Mouse (Mus musculus) adrenal gland, postnatal 25 days (tissue): ENCODE measurements around the gene Hadhb. TPM values are rescaled to one million over a fixed set of nuclear protein-coding genes. Genes with fewer than 3 reads are reported as not detected.

Experiments
- DNase-seq: peaks from one replicate; pipeline ENCODE4 v3.0.0; 2021; ENCODE audit warnings: mixed read lengths
- total RNA-seq: library from RNA; stranded (reverse); gene quantifications from 2 replicates; pipeline ENCODE4 v1.2.3, GENCODE M21; 2021

Hadhb gene
- total RNA-seq, 1 experiment from 2014 or later: 681 TPM

- DNase-seq: no peak
Observed at GRCm38 (mm10) chr5:30128680-30129079, 26.4 kb upstream of the Hadhb start.

GRCm38 (mm10) chr5:30131246-30131645 is 23.8 kb upstream of the Hadhb start:
- DNase-seq: no peak

GRCm38 (mm10) chr5:30132173-30132572 is 22.9 kb upstream of the Hadhb start:
- no peak for DNase-seq

- DNase-seq: no peak
Observed at GRCm38 (mm10) chr5:30135711-30136231, 19.3 kb upstream of the Hadhb start.

- no peak for DNase-seq
Observed at GRCm38 (mm10) chr5:30137271-30137670, 17.8 kb upstream of the Hadhb start.

GRCm38 (mm10) chr5:30138193-30138592 is 16.9 kb upstream of the Hadhb start:
- DNase-seq: no peak

GRCm38 (mm10) chr5:30146526-30146925 is 8.5 kb upstream of the Hadhb start:
- no peak for DNase-seq

GRCm38 (mm10) chr5:30148133-30148920 is 6.7 kb upstream of the Hadhb start:
- no peak for DNase-seq

GRCm38 (mm10) chr5:30152007-30152406 is 3.0 kb upstream of the Hadhb start:
- no peak for DNase-seq

- no peak for DNase-seq
Observed at GRCm38 (mm10) chr5:30152413-30152812, 2.6 kb upstream of the Hadhb start.

- DNase-seq: no peak
Observed at GRCm38 (mm10) chr5:30153222-30153621, 1.8 kb upstream of the Hadhb start.

- DNase-seq: no peak
Observed at GRCm38 (mm10) chr5:30154013-30154412, 1.0 kb upstream of the Hadhb start.

- no peak for DNase-seq
Observed at GRCm38 (mm10) chr5:30155395-30155792, 346 bp downstream of the Hadhb start.

- DNase-seq: no peak
Observed at GRCm38 (mm10) chr5:30155821-30156629, 977 bp downstream of the Hadhb start.

GRCm38 (mm10) chr5:30159601-30160000 is 4.6 kb downstream of the Hadhb start:
- DNase-seq: no peak

GRCm38 (mm10) chr5:30161836-30162235 is 6.8 kb downstream of the Hadhb start:
- DNase-seq: no peak

GRCm38 (mm10) chr5:30162339-30162738 is 7.3 kb downstream of the Hadhb start:
- DNase-seq: no peak

GRCm38 (mm10) chr5:30165234-30165946 is 10.3 kb downstream of the Hadhb start:
- DNase-seq: no peak

- no peak for DNase-seq
Observed at GRCm38 (mm10) chr5:30170303-30170940, 15.4 kb downstream of the Hadhb start.

GRCm38 (mm10) chr5:30172115-30172514 is 17.1 kb downstream of the Hadhb start:
- no peak for DNase-seq

GRCm38 (mm10) chr5:30172931-30173692 is 18.1 kb downstream of the Hadhb start:
- no peak for DNase-seq
